Mouse (Mus musculus) midbrain, postnatal 0 days (tissue): ENCODE measurements around the gene Pinlyp. TPM values are rescaled to one million over a fixed set of nuclear protein-coding genes. Genes with fewer than 3 reads are reported as not detected.

Experiments
- ATAC-seq: fragments of 200-750 bp; cut with Nextera tagmentation; 2 replicates; pipeline ENCODE4 v1.8.0; 2017; ENCODE audit warnings: moderate number of reproducible peaks, mild to moderate bottlenecking, moderate TSS enrichment, moderate library complexity; ENCODE audit not compliant: low FRiP score
- DNase-seq: peaks from one replicate; pipeline ENCODE4 v3.0.0-alpha.2; 2015; ENCODE audit warnings: low spot score
- H3K27ac ChIP-seq: fragments of 300-500 bp; sonication (generic); 2 replicates; pipeline ENCODE4 v1.5.1; 2014; ENCODE audit warnings: low read depth, mild to moderate bottlenecking, low read length, mixed read lengths
- H3K27me3 ChIP-seq: fragments of 300-500 bp; sonication (generic); 2 replicates; pipeline ENCODE4 v1.6.1; 2014; ENCODE audit warnings: low read length, control low read depth, mixed read lengths; ENCODE audit not compliant: insufficient read depth
- H3K36me3 ChIP-seq: fragments of 300-500 bp; sonication (generic); 2 replicates; pipeline ENCODE4 v1.6.1; 2014; ENCODE audit warnings: low read length, control low read depth, mixed read lengths; ENCODE audit not compliant: insufficient read depth
- H3K4me1 ChIP-seq: fragments of 300-500 bp; sonication (generic); 2 replicates; pipeline ENCODE4 v1.6.1; 2014; ENCODE audit warnings: mild to moderate bottlenecking, control low read depth, antibody characterized with exemption, low read length, mixed read lengths; ENCODE audit not compliant: insufficient read depth
- H3K4me2 ChIP-seq: fragments of 300-500 bp; sonication (generic); 2 replicates; pipeline ENCODE4 v1.6.1; 2014; ENCODE audit warnings: low read depth, mild to moderate bottlenecking, low read length, mixed read lengths; ENCODE audit not compliant: poor library complexity, severe bottlenecking
- H3K4me3 ChIP-seq: fragments of 300-500 bp; sonication (generic); 2 replicates; pipeline ENCODE4 v1.5.1; 2014; ENCODE audit warnings: low read depth, mild to moderate bottlenecking, low read length, moderate library complexity
- H3K9ac ChIP-seq: fragments of 300-500 bp; sonication (generic); replicated peaks from 2 replicates; pipeline ENCODE4 v1.6.1; 2014; ENCODE audit warnings: mild to moderate bottlenecking, low read length, moderate library complexity, mixed read lengths; ENCODE audit not compliant: poor library complexity, severe bottlenecking
- H3K9me3 ChIP-seq: fragments of 300-500 bp; sonication (generic); 2 replicates; pipeline ENCODE4 v1.6.1; 2016; ENCODE audit warnings: low read length, control low read depth
- CTCF ChIP-seq: IDR thresholded peaks from 2 replicates; pipeline ENCODE4 v1.5.1; 2016; ENCODE audit warnings: antibody characterized with exemption, mild to moderate bottlenecking
- WGBS: fragments of 180-500 bp; shearing (Covaris S2); extraction: QIAGEN DNeasy Blood & Tissue Kit; methylation state at CpG from one replicate; pipeline ENCODE4 v1.1.7; 2014; 5-methylcytosine and 5-hydroxymethylcytosine counted together
- polyA plus RNA-seq: library from polyadenylated mRNA; unstranded; fragments of >200 nt; fragmentation: Nextera tagmentation; extraction: Ambion mirVana; gene quantifications from 2 replicates; pipeline ENCODE4 v1.2.1, GENCODE M21; 2015
- total RNA-seq: library from RNA; depleted of rRNA; stranded (reverse); fragments of >200 nt; gene quantifications from 2 replicates; pipeline ENCODE4 v1.2.3, GENCODE M21; 2014

Pinlyp gene
- total and polyA plus RNA-seq, 2 experiments from 2014 or later, result not detected

- no peak for TF ChIP-seq CTCF
- Histone ChIP-seq H3K4me3 (no peak overlapping the region), H3K27me3 (no peaks in the 10 kb centered on the region), H3K36me3 (peaks cover 9% of the 10 kb centered on the region; the same call in 1 of the 2 replicates), H3K4me2 (no peak overlapping the region), H3K9me3 (no peaks in the 10 kb centered on the region), H3K27ac (no peak overlapping the region), H3K4me1 (peaks cover 4% of the 10 kb centered on the region; the same call in 1 of the 2 replicates), H3K9ac (no peak overlapping the region)
- ATAC-seq, result no peak
- no peak for DNase-seq
- 93% methylated on average over 12 of the region's 12 CpGs for WGBS
Measured at GRCm38 (mm10) chr7:24551985-24552759, 6.3 kb upstream of the Pinlyp start.

DNA sequence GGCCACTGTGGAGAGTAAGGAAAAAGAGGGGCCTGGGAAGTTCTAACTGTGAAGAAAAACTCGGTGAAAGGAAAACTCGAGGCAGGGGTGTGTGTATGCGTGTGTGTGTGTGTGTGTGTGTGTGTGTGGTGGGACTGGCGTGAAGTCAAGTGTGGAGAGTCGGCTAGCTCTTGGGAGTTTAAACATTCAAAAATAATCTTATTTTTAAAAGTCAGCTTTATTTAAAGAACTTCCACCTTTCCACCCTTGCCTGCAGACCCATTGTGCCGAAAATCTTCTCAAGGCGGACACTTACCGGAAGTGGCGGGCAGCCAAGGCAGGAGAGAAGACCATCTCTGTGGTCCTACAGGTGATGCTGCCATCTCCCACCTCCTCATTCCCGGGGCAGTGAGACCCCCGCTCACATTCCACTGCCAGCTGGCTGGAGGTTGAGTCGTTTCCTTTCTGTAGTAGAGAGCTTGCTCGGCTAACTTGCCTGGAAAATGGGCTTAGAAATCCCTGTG is 1.7 kb upstream of the Pinlyp start:
- Histone ChIP-seq H3K4me3 (peak overlapping the region; percentile 78), H3K27ac (0 out of 2 replicates have a peak overlapping the region, but pooled peaks have one; percentile 38), H3K4me2 (peak overlapping the region; percentile 71), H3K27me3 (no peaks in the 10 kb centered on the region), H3K9me3 (no peaks in the 10 kb centered on the region), H3K36me3 (0 out of 2 replicates have a peak, but pooled peaks cover 4% of the 10 kb centered on the region), H3K4me1 (peaks cover 8% of the 10 kb centered on the region; the same call in 1 of the 2 replicates), H3K9ac (peak overlapping the region; percentile 74)
- DNase-seq (no peak), ATAC-seq (peak; percentile 7; the same call in 1 of the 2 replicates)
- 27% methylated on average over 13 of the region's 13 CpGs for WGBS
- no peak for TF ChIP-seq CTCF

- peak overlapping the region; percentile 71 for H3K4me2 ChIP-seq
- H3K27ac ChIP-seq, result peak overlapping the region; percentile 57; the same call in 1 of the 2 replicates
- no peak for TF ChIP-seq CTCF
- peak; percentile 100 for DNase-seq
- no peaks in the 10 kb centered on the region for H3K27me3 ChIP-seq
- WGBS, result under 1% methylated on average over 54 of the region's 57 CpGs
- H3K4me3 ChIP-seq, result peak overlapping the region; percentile 78
- H3K4me1 ChIP-seq, result peaks cover 8% of the 10 kb centered on the region; the same call in 1 of the 2 replicates
- H3K36me3 ChIP-seq, result no peaks in the 10 kb centered on the region
- no peaks in the 10 kb centered on the region for H3K9me3 ChIP-seq
- peak; percentile 98 for ATAC-seq
- H3K9ac ChIP-seq, result peak overlapping the region; percentile 74
Measured at GRCm38 (mm10) chr7:24546634-24547389, 894 bp upstream of the Pinlyp start.

GRCm38 (mm10) chr7:24544506-24544905 is 1.4 kb downstream of the Pinlyp start:
- DNase-seq, result no peak
- Histone ChIP-seq H3K27ac (no peak overlapping the region), H3K9me3 (no peaks in the 10 kb centered on the region), H3K27me3 (no peaks in the 10 kb centered on the region), H3K36me3 (no peaks in the 10 kb centered on the region), H3K4me2 (no peak overlapping the region), H3K4me3 (no peak overlapping the region), H3K4me1 (peaks cover 8% of the 10 kb centered on the region; the same call in 1 of the 2 replicates), H3K9ac (no peak overlapping the region)
- peak; percentile 38 for TF ChIP-seq CTCF
- no peak for ATAC-seq
- whole genome bisulfite sequencing, result 94% methylated on average over 2 of the region's 2 CpGs

DNA sequence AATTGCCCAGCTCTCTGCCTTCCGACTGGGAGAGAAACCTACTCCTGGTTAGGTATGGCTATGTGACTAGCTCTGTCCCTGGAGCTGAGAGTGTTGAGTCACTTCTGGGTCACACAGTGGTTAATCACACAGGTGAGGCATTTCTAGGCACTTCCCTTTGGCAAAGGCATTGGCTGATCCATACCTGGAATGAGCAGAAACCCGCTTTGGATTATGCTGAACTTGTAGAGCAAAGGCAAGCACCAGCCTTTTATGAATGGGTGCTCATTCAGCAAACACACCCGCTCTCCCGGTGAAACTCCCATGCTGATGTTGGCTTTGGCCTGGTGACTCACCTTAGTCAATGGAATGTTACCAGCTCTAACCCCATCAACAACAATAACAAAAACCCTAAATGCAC is 6.2 kb downstream of the Pinlyp start:
- ATAC-seq, result no peak
- WGBS, result 95% methylated on average over 4 of the region's 4 CpGs

More for the DNA sequence above, 6.2 kb downstream of the Pinlyp start:
- Histone ChIP-seq H3K4me1 (no peaks in the 10 kb centered on the region), H3K9me3 (no peaks in the 10 kb centered on the region), H3K27ac (no peak overlapping the region), H3K4me3 (no peak overlapping the region), H3K9ac (no peak overlapping the region), H3K27me3 (no peaks in the 10 kb centered on the region), H3K4me2 (no peak overlapping the region), H3K36me3 (peaks cover 14% of the 10 kb centered on the region)
- no peak for TF ChIP-seq CTCF
- DNase-seq, result no peak
